8 mouse cellular contexts compared by ENCODE assay signal in the genomic region with DNA sequence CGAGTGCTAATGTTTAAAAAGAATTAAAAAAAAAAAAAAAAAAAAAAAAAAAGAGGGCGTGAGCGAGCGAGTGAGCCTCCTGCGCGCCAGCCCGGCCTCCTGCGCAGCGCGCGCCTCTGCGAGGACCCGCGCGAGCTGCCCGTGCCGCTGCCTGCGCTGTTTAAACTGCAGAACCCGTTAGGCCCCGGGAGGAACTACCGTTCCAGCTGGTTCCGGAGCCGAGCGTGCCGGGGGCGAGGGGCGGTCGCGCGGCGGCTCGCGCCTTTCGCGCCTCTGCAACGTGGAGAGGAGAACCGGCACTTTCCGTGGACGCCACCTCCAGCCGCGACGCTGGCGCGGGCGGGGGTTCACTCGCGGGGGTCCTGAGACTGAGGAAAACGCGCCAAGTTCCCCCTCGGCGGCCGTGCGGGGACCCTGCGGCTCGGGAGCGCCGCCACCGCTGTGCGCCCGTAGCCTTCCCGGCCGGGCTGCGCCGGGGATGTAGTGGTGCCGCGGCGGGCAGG. TPM values are rescaled to one million over a fixed set of nuclear protein-coding genes. Genes with fewer than 3 reads are reported as not detected.
DNase-seq lines count a peak whose midpoint lies in the region; ATAC-seq and TF ChIP-seq lines count a peak whose summit lies in the region.

Gene Usp1, plus strand, starts transcription at position 243 of the 503 bp plus-strand sequence.

- H3K9ac ChIP-seq in hindbrain, postnatal 0 days (replicated peaks; ENCODE audit: low read length), result peak within 1 kb of the TSS; percentile 84
- H3K9ac ChIP-seq in limb, embryonic 15.5 days, result peak within 1 kb of the TSS; percentile 76
- peak within 1 kb of the TSS; percentile 91 for H3K9ac ChIP-seq in neural tube, embryonic 15.5 days (replicated peaks)

- H3K4me2 ChIP-seq in hindbrain, postnatal 0 days (ENCODE audit: low read depth, low read length), result peak within 1 kb of the TSS; percentile 94
- peak within 1 kb of the TSS; percentile 67 for H3K4me2 ChIP-seq in limb, embryonic 15.5 days
- H3K4me2 ChIP-seq in neural tube, embryonic 15.5 days, result peak within 1 kb of the TSS; percentile 67

- peak within 1 kb of the TSS; percentile 87 for H3K4me3 ChIP-seq in hindbrain, postnatal 0 days (ENCODE audit: low read length)
- H3K4me3 ChIP-seq in limb, embryonic 15.5 days, result peak within 1 kb of the TSS; percentile 97
- peak within 1 kb of the TSS; percentile 69 for H3K4me3 ChIP-seq in neural tube, embryonic 15.5 days (replicated peaks)

- H3K36me3 ChIP-seq in hindbrain, postnatal 0 days (ENCODE audit: insufficient read depth, low read length), result no peaks in the 10 kb centered on the region
- no peaks in the 10 kb centered on the region for H3K36me3 ChIP-seq in limb, embryonic 15.5 days
- H3K36me3 ChIP-seq in neural tube, embryonic 15.5 days, result no peaks in the 10 kb centered on the region

- no peaks in the 10 kb centered on the region for H3K9me3 ChIP-seq in hindbrain, postnatal 0 days (ENCODE audit: low read length)
- no peaks in the 10 kb centered on the region for H3K9me3 ChIP-seq in limb, embryonic 15.5 days
- no peaks in the 10 kb centered on the region for H3K9me3 ChIP-seq in neural tube, embryonic 15.5 days (replicated peaks)

- no peak for TF ChIP-seq CTCF in hindbrain, postnatal 0 days (IDR thresholded peaks at IDR 0.05; ENCODE audit: low read depth)

- H3K27ac ChIP-seq in hindbrain, postnatal 0 days, result peak within 1 kb of the TSS; percentile 100
- H3K27ac ChIP-seq in limb, embryonic 15.5 days, result peak within 1 kb of the TSS; percentile 100
- peak within 1 kb of the TSS; percentile 100 for H3K27ac ChIP-seq in neural tube, embryonic 15.5 days (replicated peaks)

- peaks cover 13% of the 10 kb centered on the region; the same call in 1 of the 2 replicates for H3K4me1 ChIP-seq in hindbrain, postnatal 0 days (ENCODE audit: insufficient read depth, low read length)
- peaks cover 15% of the 10 kb centered on the region for H3K4me1 ChIP-seq in limb, embryonic 15.5 days
- H3K4me1 ChIP-seq in neural tube, embryonic 15.5 days, result peaks cover 20% of the 10 kb centered on the region

- 1% methylated on average over 67 of the region's 67 CpGs for WGBS in hindbrain, postnatal 0 days
- WGBS in limb, embryonic 15.5 days, result under 1% methylated on average over 65 of the region's 67 CpGs
- under 1% methylated on average over 64 of the region's 67 CpGs for WGBS in neural tube, embryonic 15.5 days

- no peaks in the 10 kb centered on the region for H3K27me3 ChIP-seq in hindbrain, postnatal 0 days (ENCODE audit: insufficient read depth, low read length)
- H3K27me3 ChIP-seq in limb, embryonic 15.5 days, result no peaks in the 10 kb centered on the region
- H3K27me3 ChIP-seq in neural tube, embryonic 15.5 days (replicated peaks), result no peaks in the 10 kb centered on the region

- ATAC-seq in hindbrain, postnatal 0 days, result peak; percentile 60
- peak; percentile 42 for ATAC-seq in limb, embryonic 15.5 days (ENCODE audit: insufficient number of reproducible peaks, low FRiP score, low TSS enrichment, low read depth)
- ATAC-seq in neural tube, embryonic 15.5 days (ENCODE audit: low FRiP score), result peak; percentile 71

- DNase-seq in spleen, adult 18-20 months, result peak; percentile 78 to 83
- no peak for DNase-seq in spleen, postnatal 36 days (ENCODE audit: low spot score in 2 of 2)
- DNase-seq in cerebellum, postnatal 14 days, result peak; percentile 82 to 89
- DNase-seq in frontal cortex, postnatal 36 days (ENCODE audit: low spot score in 2 of 2), result peak; percentile 79 to 84
- DNase-seq in hindbrain, postnatal 0 days (ENCODE audit: low spot score), result peak; percentile 88
- no peak for DNase-seq in c-Kit-positive CD71-positive TER-119-positive erythroid progenitor cells, embryonic 14.5 days (ENCODE audit: low spot score)

RNA-seq across cellular contexts. Expression of gene Usp1, which starts in this region (rescaled TPM):
- 9.9 and 11.4 TPM in 2 replicates for total RNA-seq in hindbrain, postnatal 0 days (2014; rRNA removed)
- polyA plus RNA-seq in hindbrain, postnatal 0 days (2015; fragmentation: Nextera tagmentation; extraction: Ambion mirVana), result 39.6 and 42.6 TPM in 2 replicates
- 66.6 and 82.6 TPM in 2 replicates for polyA plus RNA-seq in limb, embryonic 15.5 days (2015; fragmentation: Nextera tagmentation; extraction: Ambion mirVana)
- polyA plus RNA-seq in neural tube, embryonic 15.5 days (2015; fragmentation: Nextera tagmentation; extraction: Ambion mirVana), result 27.0 and 40.2 TPM in 2 replicates

Comparison
In these comparisons a context has a peak if more than half of its experiments do, and no peak if none do; other contexts are left out.
1. DNase-seq: peak in spleen, adult 18-20 months (2 of 2), cerebellum, postnatal 14 days (2 of 2), frontal cortex, postnatal 36 days (2 of 2) and hindbrain, postnatal 0 days (single experiment); none in spleen, postnatal 36 days (0 of 2) and c-Kit-positive CD71-positive TER-119-positive erythroid progenitor cells, embryonic 14.5 days (single experiment).
2. Peak in every context shown above with its lines, with median percentiles within 50 percentile points of each other: ATAC-seq, H3K27ac ChIP-seq, H3K4me2 ChIP-seq, H3K4me3 ChIP-seq and H3K9ac ChIP-seq.